ENCODE assay signal across 30 mouse cellular contexts in the genomic region with DNA sequence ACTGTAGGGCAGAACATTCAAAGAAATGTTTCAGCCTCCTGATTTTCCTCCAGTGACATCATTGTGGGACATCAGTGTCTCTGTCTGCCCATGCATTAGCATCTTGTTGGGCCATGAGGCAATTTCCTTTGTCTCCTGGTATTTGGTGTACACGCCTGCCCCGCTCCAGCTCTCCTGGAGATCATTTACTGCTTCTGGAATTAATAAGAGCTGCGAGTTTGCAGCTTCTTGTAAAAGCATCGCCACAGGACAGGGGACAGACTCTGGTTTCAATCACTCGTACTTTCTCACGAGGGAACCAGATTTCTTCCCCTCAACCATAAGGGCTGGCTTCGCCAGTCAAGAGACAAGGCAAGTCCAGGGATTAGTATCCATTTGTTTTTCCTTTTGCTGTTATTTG. TPM values are rescaled to one million over a fixed set of nuclear protein-coding genes. Genes with fewer than 3 reads are reported as not detected.
A peak's percentile ranks its signal among the peaks of the same experiment; 100 is the strongest.
DNase-seq lines count a peak whose midpoint lies in the region; ATAC-seq lines count a peak whose summit lies in the region.
"Had no signal": no experiment of that assay in that cellular context is flagged by ENCODE, and none has a peak within 500 bp of the region (broad histone marks: within the 10 kb centered on the region; RNA-seq: fewer than 3 reads in every experiment).

No protein-coding gene starts in this region.

- H3K4me3 ChIP-seq in embryonic facial prominence, embryonic 14.5 days (ENCODE audit: low read depth, low read length) = no peak overlapping the region
- no peak overlapping the region for H3K4me3 ChIP-seq in limb, embryonic 11.5 days (ENCODE audit: low read depth, low read length)
- H3K4me3 ChIP-seq in heart, embryonic 10.5 days = no peak overlapping the region
- H3K4me3 ChIP-seq: erythroblast, embryonic 14.5 days; heart, embryonic 15.5 days; hindbrain, embryonic 13.5 days; liver, embryonic 13.5 days; megakaryocyte, embryonic 14.5 days; midbrain, embryonic 13.5 days; neural tube, embryonic 13.5 days had no signal

- WGBS in embryonic facial prominence, embryonic 14.5 days = 22% methylated on average over 7 of the region's 7 CpGs
- 17% methylated on average over 7 of the region's 7 CpGs for WGBS in limb, embryonic 11.5 days
- WGBS in heart, embryonic 10.5 days = 69% methylated on average over 7 of the region's 7 CpGs

- ATAC-seq in embryonic facial prominence, embryonic 14.5 days (ENCODE audit: low read depth) = no peak
- no peak for ATAC-seq in limb, embryonic 11.5 days (ENCODE audit: insufficient number of reproducible peaks, low FRiP score, low TSS enrichment, low read depth)
- no peak for ATAC-seq in frontal cortex, adult (ENCODE audit: low TSS enrichment)
- no peak for ATAC-seq in megakaryocyte-erythroid progenitor cell, adult 5-6 weeks (replicated peaks; ENCODE audit: low FRiP score, low TSS enrichment, poor library complexity, severe bottlenecking)
- ATAC-seq: CD4-positive, CD25-positive, alpha-beta regulatory T cell, adult 4 months; intestine, embryonic 16.5 days; lung, postnatal 0 days; midbrain, embryonic 13.5 days had no signal

- peaks cover 16% of the 10 kb centered on the region for H3K4me1 ChIP-seq in embryonic facial prominence, embryonic 14.5 days (ENCODE audit: control insufficient read depth, insufficient read depth, low read length)
- peaks cover 5% of the 10 kb centered on the region for H3K4me1 ChIP-seq in limb, embryonic 11.5 days (ENCODE audit: control insufficient read depth, insufficient read depth, low read length)
- H3K4me1 ChIP-seq in heart, embryonic 10.5 days = peaks cover 19% of the 10 kb centered on the region
- H3K4me1 ChIP-seq: liver, embryonic 13.5 days had no signal

- H3K36me3 ChIP-seq in embryonic facial prominence, embryonic 14.5 days (ENCODE audit: control insufficient read depth, insufficient read depth, low read length) = no peaks in the 10 kb centered on the region
- no peaks in the 10 kb centered on the region for H3K36me3 ChIP-seq in limb, embryonic 11.5 days (ENCODE audit: control insufficient read depth, insufficient read depth, low read length)
- no peaks in the 10 kb centered on the region for H3K36me3 ChIP-seq in heart, embryonic 10.5 days
- H3K36me3 ChIP-seq: heart, embryonic 15.5 days; hindbrain, embryonic 13.5 days; liver, embryonic 13.5 days; midbrain, embryonic 13.5 days; neural tube, embryonic 13.5 days had no signal

- 0 out of 2 replicates have a peak overlapping the region, but pooled peaks have one; percentile 33 for H3K27ac ChIP-seq in embryonic facial prominence, embryonic 14.5 days (replicated peaks; ENCODE audit: low read depth, low read length)
- H3K27ac ChIP-seq in limb, embryonic 11.5 days (replicated peaks; ENCODE audit: low read depth, low read length) = no peak overlapping the region
- no peak overlapping the region for H3K27ac ChIP-seq in heart, embryonic 10.5 days
- H3K27ac ChIP-seq: heart, embryonic 15.5 days; hindbrain, embryonic 13.5 days; kidney, postnatal 0 days; liver, embryonic 13.5 days; midbrain, embryonic 13.5 days; neural tube, embryonic 13.5 days had no signal

- H3K27me3 ChIP-seq in embryonic facial prominence, embryonic 14.5 days (replicated peaks; ENCODE audit: control insufficient read depth, insufficient read depth, low read length) = peaks cover 12% of the 10 kb centered on the region; the same call in 1 of the 2 replicates
- H3K27me3 ChIP-seq in limb, embryonic 11.5 days (ENCODE audit: control insufficient read depth, insufficient read depth, low read length) = 0 out of 2 replicates have a peak, but pooled peaks cover 2% of the 10 kb centered on the region
- peaks cover 26% of the 10 kb centered on the region; the same call in 1 of the 2 replicates for H3K27me3 ChIP-seq in heart, embryonic 10.5 days (ENCODE audit: insufficient read depth, poor library complexity, severe bottlenecking)

- peak; percentile 30 for DNase-seq in embryo, embryonic 11 days
- DNase-seq in embryonic facial prominence, embryonic 14.5 days (ENCODE audit: low spot score) = peak; percentile 73
- peak; percentile 42 for DNase-seq in limb, embryonic 11.5 days (ENCODE audit: low spot score)
- no peak for DNase-seq in adrenal gland, postnatal 4 days (ENCODE audit: low spot score in 2 of 2)
- no peak for DNase-seq in heart, embryonic 10.5 days (ENCODE audit: low spot score)
- DNase-seq: adrenal gland, postnatal 25 days; cerebellum, adult 2 months; cerebellum, postnatal 14 days; gastrocnemius, postnatal 36 days; heart, postnatal 4 days; kidney, adult 8-10 months; kidney, postnatal 4 days; left cerebral cortex, postnatal 4 days; liver, embryonic 13.5 days; lung, adult 18-20 months; lung, postnatal 4 days; thymus, adult 2 months; thymus, postnatal 4 days had no signal

- H3K9me3 ChIP-seq in embryonic facial prominence, embryonic 14.5 days (ENCODE audit: control insufficient read depth, low read length) = no peaks in the 10 kb centered on the region
- no peaks in the 10 kb centered on the region for H3K9me3 ChIP-seq in limb, embryonic 11.5 days (ENCODE audit: control insufficient read depth, low read length)
- no peaks in the 10 kb centered on the region for H3K9me3 ChIP-seq in heart, embryonic 10.5 days
- H3K9me3 ChIP-seq: heart, embryonic 15.5 days; hindbrain, embryonic 13.5 days; liver, embryonic 13.5 days; megakaryocyte, embryonic 14.5 days; midbrain, embryonic 13.5 days; neural tube, embryonic 13.5 days had no signal

- no peak overlapping the region for H3K9ac ChIP-seq in embryonic facial prominence, embryonic 14.5 days (ENCODE audit: low read depth, low read length)
- no peak overlapping the region for H3K9ac ChIP-seq in limb, embryonic 11.5 days (ENCODE audit: low read length)
- H3K9ac ChIP-seq: heart, embryonic 15.5 days; hindbrain, embryonic 13.5 days; liver, embryonic 13.5 days; midbrain, embryonic 13.5 days; neural tube, embryonic 13.5 days had no signal

- no peak overlapping the region for H3K4me2 ChIP-seq in embryonic facial prominence, embryonic 14.5 days (ENCODE audit: low read depth, low read length)
- no peak overlapping the region for H3K4me2 ChIP-seq in limb, embryonic 11.5 days (ENCODE audit: low read depth, severe bottlenecking)
- H3K4me2 ChIP-seq: heart, embryonic 15.5 days; hindbrain, embryonic 13.5 days; liver, embryonic 13.5 days; midbrain, embryonic 13.5 days; neural tube, embryonic 13.5 days had no signal

RNA-seq across cellular contexts. Expression of a gene that starts 3.6 kb away (rescaled TPM):
- polyA plus RNA-seq in embryonic facial prominence, embryonic 14.5 days (2014; fragmentation: Nextera tagmentation; extraction: Ambion mirVana) = 10.6 and 11.0 TPM in 2 replicates
- polyA plus RNA-seq in limb, embryonic 11.5 days (2014; fragmentation: Nextera tagmentation; extraction: Ambion mirVana) = 16.7 and 19.7 TPM in 2 replicates
- total RNA-seq in adrenal gland, postnatal 4 days (2021) = 1 to 10 TPM; 4.9 to 6.3 TPM
- not detected in 2 replicates for total RNA-seq in megakaryocyte-erythroid progenitor cell, adult 5-6 weeks (2014; fragmentation: Nextera tagmentation)
- not detected in 2 replicates for total RNA-seq in megakaryocyte-erythroid progenitor cell, adult 5-6 weeks (2017)
- polyA plus RNA-seq in heart, embryonic 10.5 days (2016; fragmentation: Nextera tagmentation; extraction: Ambion mirVana) = 3.7 and 5.8 TPM in 2 replicates
- polyA plus RNA-seq: CD4-positive, CD25-positive, alpha-beta regulatory T cell, adult 4 months had no signal

Comparison
In these comparisons a context has a peak if more than half of its experiments do, and no peak if none do; other contexts are left out.
1. DNase-seq: peak in embryo, embryonic 11 days (single experiment), embryonic facial prominence, embryonic 14.5 days (single experiment) and limb, embryonic 11.5 days (single experiment); none in adrenal gland, postnatal 4 days (0 of 2) and heart, embryonic 10.5 days (single experiment).